Mouse (Mus musculus) hindbrain, embryonic 10.5 days (tissue): ENCODE measurements around the gene Sh2b1. TPM values are rescaled to one million over a fixed set of nuclear protein-coding genes. Genes with fewer than 3 reads are reported as not detected.
A peak's percentile ranks its signal among the peaks of the same experiment; 100 is the strongest.

Source experiments
- DNase-seq: peaks from one replicate; pipeline ENCODE4 v3.0.0-alpha.2; 2017; ENCODE audit warnings: low spot score
- H3K27ac ChIP-seq: fragments of 300-500 bp; sonication (generic); 2 replicates; pipeline ENCODE4 v1.5.1; 2016; ENCODE audit warnings: mild to moderate bottlenecking, moderate library complexity
- H3K27me3 ChIP-seq: fragments of 300-500 bp; sonication (generic); 2 replicates; pipeline ENCODE4 v1.6.1; 2016; ENCODE audit warnings: mild to moderate bottlenecking; ENCODE audit not compliant: poor library complexity, insufficient read depth, severe bottlenecking
- H3K36me3 ChIP-seq: fragments of 300-500 bp; sonication (generic); 2 replicates; pipeline ENCODE4 v1.6.1; 2016; ENCODE audit warnings: mild to moderate bottlenecking, moderate library complexity
- H3K4me1 ChIP-seq: fragments of 300-500 bp; sonication (generic); replicated peaks from 2 replicates; pipeline ENCODE4 v1.6.1; 2016; ENCODE audit warnings: mild to moderate bottlenecking
- H3K4me3 ChIP-seq: fragments of 300-500 bp; sonication (generic); 2 replicates; pipeline ENCODE4 v1.5.1; 2016; ENCODE audit warnings: mild to moderate bottlenecking, moderate library complexity
- H3K9me3 ChIP-seq: fragments of 300-500 bp; sonication (generic); 2 replicates; pipeline ENCODE4 v1.6.1; 2016; ENCODE audit warnings: mild to moderate bottlenecking, moderate library complexity
- WGBS: fragments of 180-500 bp; shearing (Covaris S2); methylation state at CpG from one replicate; pipeline ENCODE4 v1.1.7; 2016; 5-methylcytosine and 5-hydroxymethylcytosine counted together
- polyA plus RNA-seq: library from polyadenylated mRNA; unstranded; fragments of >200 nt; fragmentation: Nextera tagmentation; extraction: Ambion mirVana; gene quantifications from 2 replicates; pipeline ENCODE4 v1.2.1, GENCODE M21; 2016

Sh2b1 gene
- polyA plus RNA-seq, 1 experiment from 2014 or later, result 61.0 TPM

DNA sequence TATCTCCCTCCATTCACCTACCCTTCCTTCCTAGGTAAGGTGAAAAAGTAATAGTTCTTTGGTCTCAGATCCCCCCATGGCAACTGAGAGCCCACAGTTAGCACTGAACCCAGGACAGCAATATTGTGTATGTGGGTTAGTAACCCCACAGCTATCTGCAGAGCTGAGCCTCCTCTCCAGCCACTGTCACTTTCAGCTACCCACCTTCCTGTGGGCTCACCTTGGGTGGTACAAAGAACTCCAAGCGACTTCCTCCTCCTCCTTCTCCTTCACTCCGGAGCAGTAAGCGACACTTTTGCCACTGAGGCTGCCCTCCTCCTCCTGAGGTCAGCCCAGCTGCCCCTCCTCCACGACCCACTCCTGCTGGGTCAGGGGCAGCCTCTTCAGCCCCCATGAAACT is 3.4 kb downstream of the Sh2b1 start:
- Histone ChIP-seq H3K4me3 (no peak overlapping the region), H3K27ac (no peak overlapping the region), H3K36me3 (peaks cover 66% of the 10 kb centered on the region), H3K9me3 (no peaks in the 10 kb centered on the region), H3K27me3 (no peaks in the 10 kb centered on the region), H3K4me1 (peaks cover 26% of the 10 kb centered on the region)
- 81% methylated on average over 4 of the region's 4 CpGs for WGBS
- DNase-seq, result no peak

DNA sequence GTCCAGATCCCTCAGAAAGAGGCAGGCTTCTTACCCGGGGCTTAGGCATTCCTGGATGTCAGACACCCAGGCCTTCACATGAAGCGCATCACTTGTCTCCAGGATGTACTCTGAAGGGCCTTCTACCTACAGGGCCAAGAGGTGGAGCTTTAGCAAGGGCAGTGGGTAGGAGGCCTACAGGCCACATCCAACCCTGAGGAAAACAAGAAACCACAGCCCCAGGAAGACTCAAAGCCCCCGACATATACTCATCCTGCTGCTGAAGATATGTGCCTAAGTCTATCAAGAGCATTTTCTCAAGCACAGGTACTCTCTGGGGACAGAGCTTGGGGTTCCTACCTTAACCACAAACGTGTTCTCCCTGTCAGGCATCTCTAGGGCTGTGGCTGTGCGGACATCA is 3.9 kb downstream of the Sh2b1 start:
- H3K27me3 ChIP-seq, result no peaks in the 10 kb centered on the region
- WGBS, result 90% methylated on average over 5 of the region's 5 CpGs
- peaks cover 71% of the 10 kb centered on the region for H3K36me3 ChIP-seq

DNA sequence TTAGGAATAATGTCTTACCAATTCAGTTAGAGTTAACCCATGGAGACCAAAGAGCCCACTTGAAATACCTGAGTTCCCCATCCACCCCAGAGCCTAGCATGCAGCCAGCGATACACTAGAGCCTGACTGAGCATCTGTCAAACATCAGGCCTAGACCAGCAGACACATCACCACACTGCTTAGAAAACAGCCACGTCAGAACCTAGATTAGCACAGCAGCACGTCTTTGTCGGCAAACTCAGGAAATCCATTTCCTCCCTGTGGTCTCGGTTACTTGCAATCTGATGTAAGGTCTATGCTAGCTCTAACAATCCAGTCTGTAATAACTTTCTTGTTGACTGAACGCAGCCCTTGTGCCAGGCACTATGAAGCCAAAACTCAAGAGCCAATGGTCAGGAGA is 5.1 kb downstream of the Sh2b1 start:
- H3K4me3 ChIP-seq, result no peak overlapping the region
- peaks cover 81% of the 10 kb centered on the region for H3K36me3 ChIP-seq
- DNase-seq, result no peak
- H3K9me3 ChIP-seq, result no peaks in the 10 kb centered on the region
- 90% methylated on average over 6 of the region's 6 CpGs for WGBS
- H3K27ac ChIP-seq, result no peak overlapping the region
- H3K27me3 ChIP-seq, result no peaks in the 10 kb centered on the region
- H3K4me1 ChIP-seq, result peaks cover 28% of the 10 kb centered on the region

More for the DNA sequence above, 3.9 kb downstream of the Sh2b1 start:
- no peak for DNase-seq
- H3K27ac ChIP-seq, result no peak overlapping the region
- no peak overlapping the region for H3K4me3 ChIP-seq
- peaks cover 27% of the 10 kb centered on the region for H3K4me1 ChIP-seq
- no peaks in the 10 kb centered on the region for H3K9me3 ChIP-seq

DNA sequence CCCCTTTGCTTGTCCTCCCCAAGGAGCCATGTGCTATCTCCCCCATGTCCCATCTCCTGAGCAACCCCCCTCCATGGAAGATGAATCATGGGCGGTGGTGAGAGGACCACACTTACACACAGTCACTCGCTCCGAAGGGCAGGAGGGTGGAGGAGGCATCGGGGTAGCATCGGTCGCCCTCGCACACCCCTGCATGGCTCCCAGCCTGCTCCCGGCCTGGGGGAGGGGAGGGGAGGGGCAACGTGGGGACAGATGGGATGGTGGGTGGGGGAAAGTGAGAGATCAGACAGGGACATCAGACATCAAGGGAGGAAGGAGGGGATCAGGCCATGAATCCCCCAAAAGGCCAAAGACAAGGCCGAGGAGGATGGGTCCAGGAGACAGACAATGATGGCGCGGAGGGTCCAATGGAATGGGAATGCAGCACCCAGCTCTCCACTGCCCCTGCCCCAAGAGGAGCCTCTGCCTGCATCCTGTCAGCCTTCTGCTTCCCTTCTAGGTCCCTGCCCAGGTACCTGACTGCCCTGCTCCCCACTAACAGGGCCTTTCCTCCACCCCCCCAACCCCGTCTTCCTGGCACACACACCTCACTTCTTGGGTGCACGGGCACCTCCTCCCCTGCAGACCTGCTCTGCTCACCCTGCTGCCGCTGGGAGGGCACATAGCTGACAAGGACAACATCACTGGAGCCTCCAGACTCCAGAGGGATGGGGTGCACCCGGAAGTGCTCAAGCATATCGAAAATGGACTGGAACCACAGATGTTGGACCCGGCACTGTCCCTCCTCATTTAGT is 7.2 kb downstream of the Sh2b1 start:
- no peaks in the 10 kb centered on the region for H3K9me3 ChIP-seq
- H3K4me1 ChIP-seq, result peaks cover 32% of the 10 kb centered on the region
- H3K27ac ChIP-seq, result no peak overlapping the region
- 92% methylated on average over 18 of the region's 18 CpGs for WGBS
- DNase-seq, result no peak
- H3K27me3 ChIP-seq, result no peaks in the 10 kb centered on the region
- H3K36me3 ChIP-seq, result peaks cover 77% of the 10 kb centered on the region
- no peak overlapping the region for H3K4me3 ChIP-seq

DNA sequence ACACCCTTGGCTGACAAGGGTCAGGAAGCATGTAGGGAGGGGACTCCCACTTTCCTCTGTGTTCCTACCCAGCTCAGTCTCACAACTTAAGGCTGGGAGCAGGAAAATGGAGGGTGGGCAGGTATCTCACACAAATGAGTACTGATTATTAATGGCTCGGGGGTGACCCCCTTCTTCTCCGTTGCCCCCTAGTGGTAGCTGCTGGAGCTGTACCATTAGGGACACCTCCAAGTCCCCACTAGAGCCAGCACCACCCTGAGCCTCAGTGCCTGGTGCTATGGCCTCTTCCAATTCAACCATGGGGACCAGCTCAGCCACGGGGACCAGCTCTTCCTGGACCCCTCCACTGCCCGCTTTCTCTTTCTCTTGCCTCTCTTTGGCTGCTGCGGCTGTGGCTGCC is 8.0 kb downstream of the Sh2b1 start:
- Histone ChIP-seq H3K4me1 (peaks cover 39% of the 10 kb centered on the region), H3K4me3 (no peak overlapping the region), H3K27me3 (no peaks in the 10 kb centered on the region), H3K27ac (no peak overlapping the region), H3K36me3 (peaks cover 70% of the 10 kb centered on the region), H3K9me3 (no peaks in the 10 kb centered on the region)
- WGBS, result 68% methylated on average over 5 of the region's 5 CpGs
- peak; percentile 40 for DNase-seq

DNA sequence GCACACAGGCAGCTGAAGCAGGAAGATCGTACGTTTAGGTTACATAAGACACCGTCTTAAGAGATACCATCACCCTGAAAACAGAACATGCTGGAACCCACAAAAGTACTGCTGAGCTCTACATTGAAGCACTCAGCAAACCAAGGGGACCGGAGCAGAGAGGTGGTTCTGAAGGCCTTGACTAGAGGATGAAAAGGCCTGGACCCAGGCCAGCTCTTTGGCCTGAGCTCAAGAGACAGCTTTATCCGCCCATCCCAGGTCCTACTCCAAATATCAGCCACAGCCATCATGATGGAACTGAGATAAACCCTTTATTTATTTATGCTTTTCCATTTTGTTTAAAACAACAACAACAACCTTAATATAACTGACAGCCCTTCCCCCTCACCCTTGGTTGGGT is 8.5 kb downstream of the Sh2b1 start:
- Histone ChIP-seq H3K4me3 (no peak overlapping the region), H3K36me3 (peaks cover 64% of the 10 kb centered on the region), H3K9me3 (no peaks in the 10 kb centered on the region), H3K4me1 (peaks cover 44% of the 10 kb centered on the region), H3K27me3 (no peaks in the 10 kb centered on the region), H3K27ac (no peak overlapping the region)
- WGBS, result 95% methylated on average over 5 of the region's 5 CpGs
- DNase-seq, result no peak

DNA sequence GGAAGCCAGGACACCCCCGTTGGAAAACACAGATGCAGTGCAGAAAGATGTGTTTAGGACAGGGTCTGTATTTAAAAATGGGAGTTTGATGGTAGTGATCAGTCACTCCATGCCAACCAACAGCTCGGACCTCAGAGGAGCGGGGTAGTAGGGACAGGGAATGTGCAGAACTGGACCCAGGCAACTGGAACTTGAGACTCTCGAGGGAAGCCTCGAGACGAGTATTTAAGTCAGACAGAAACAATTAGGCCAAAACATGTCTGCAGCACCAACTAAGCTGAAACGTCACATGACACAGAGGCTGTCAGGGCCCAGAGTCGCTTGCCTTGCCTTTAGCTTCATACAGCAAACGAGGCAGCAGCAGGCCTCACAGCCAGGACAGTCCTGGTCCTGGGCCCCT is 9.1 kb downstream of the Sh2b1 start:
- DNase-seq, result no peak
- Histone ChIP-seq H3K27me3 (no peaks in the 10 kb centered on the region; the same call in 1 of the 2 replicates), H3K4me1 (peaks cover 48% of the 10 kb centered on the region), H3K4me3 (no peak overlapping the region), H3K36me3 (peaks cover 58% of the 10 kb centered on the region), H3K27ac (no peak overlapping the region), H3K9me3 (no peaks in the 10 kb centered on the region)
- WGBS, result 72% methylated on average over 9 of the region's 9 CpGs

DNA sequence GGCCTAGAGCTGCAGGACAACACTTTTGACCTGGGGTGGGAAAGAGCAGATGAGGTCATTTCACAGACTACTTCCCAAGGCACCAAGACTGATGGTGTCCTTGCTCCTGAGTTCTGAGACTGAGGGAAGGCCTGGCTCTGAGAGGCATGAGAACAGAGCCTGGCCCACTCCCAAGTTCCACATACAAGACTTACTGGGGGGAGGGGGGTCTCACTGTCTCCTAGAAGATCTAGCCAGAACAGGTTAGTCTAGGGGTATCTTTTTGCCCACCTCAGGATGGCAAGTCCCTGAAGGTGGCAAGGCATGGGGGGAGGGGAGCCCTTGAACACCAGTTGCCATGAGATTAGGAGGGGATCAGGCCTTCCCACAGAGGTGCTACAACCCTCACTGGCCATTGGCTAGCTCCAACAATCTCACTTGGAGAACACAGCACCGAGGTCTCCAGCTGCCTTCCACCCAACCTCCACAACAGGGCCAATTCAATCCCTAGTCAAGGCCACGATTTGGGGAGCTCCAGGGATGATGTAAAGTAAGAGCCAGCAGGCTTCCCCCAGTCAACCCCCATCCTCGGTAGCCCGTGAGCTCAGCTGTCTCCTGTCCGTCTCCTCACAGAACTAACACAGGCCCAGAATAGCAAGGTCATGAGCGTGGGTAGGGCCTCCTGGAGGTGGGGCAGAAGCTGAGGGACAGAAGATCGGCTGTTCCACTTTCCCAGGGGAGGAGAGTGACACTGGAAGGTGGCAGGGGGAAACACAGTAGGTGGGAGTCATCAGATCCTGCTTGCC is 9.8 kb downstream of the Sh2b1 start:
- Histone ChIP-seq H3K4me3 (no peak overlapping the region), H3K9me3 (no peaks in the 10 kb centered on the region), H3K27ac (no peak overlapping the region), H3K36me3 (peaks cover 51% of the 10 kb centered on the region), H3K4me1 (peaks cover 55% of the 10 kb centered on the region), H3K27me3 (peaks cover 6% of the 10 kb centered on the region; the same call in 1 of the 2 replicates)
- no peak for DNase-seq
- whole genome bisulfite sequencing, result 50% methylated on average over 7 of the region's 7 CpGs

DNA sequence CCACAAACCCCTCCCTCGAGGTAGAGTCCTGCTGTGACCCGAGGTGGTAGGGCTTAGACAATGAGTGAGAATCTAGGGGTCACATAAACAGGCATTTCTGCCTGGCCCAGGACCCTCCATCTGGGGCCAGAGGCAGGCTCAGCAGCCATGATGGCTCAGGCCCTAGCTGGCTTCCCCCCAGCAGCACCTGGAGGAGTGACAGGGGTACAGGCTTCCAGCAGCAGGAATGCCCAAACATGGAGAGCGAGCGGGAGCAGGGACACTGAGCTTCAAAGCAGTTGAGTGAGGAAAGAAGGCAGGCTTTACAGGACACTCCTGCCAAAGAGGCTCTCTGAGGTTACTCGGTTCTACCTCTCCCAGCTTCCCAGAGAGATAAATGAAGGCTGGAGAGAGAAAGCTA is 10.4 kb downstream of the Sh2b1 start:
- Histone ChIP-seq H3K9me3 (no peaks in the 10 kb centered on the region), H3K36me3 (peaks cover 45% of the 10 kb centered on the region), H3K27me3 (peaks cover 6% of the 10 kb centered on the region; the same call in 1 of the 2 replicates), H3K4me1 (peaks cover 56% of the 10 kb centered on the region), H3K4me3 (no peak overlapping the region), H3K27ac (no peak overlapping the region)
- DNase-seq, result no peak
- 41% methylated on average over 5 of the region's 5 CpGs for WGBS

DNA sequence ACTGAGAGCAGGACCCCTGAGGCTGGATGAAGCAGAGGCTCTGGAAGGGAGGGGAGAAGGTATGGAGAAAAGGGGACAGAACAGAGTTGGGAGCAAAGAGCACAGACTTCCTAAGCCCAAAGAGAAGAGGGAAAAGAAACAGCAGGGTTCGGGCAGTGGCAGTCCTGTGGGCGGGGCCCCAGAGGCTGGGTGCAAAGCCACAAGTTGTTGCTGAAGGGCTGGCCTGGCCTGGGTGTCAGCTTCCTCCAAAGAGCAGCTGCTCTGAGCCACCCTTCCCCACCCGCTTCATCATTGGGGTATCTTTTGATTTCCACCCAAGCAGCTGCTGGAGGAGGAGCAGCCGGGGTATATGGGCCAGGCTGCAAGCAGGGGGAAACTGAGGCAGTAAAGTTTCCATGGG is 11.1 kb downstream of the Sh2b1 start:
- no peak overlapping the region for H3K4me3 ChIP-seq
- WGBS, result 70% methylated on average over 4 of the region's 4 CpGs
- peaks cover 56% of the 10 kb centered on the region for H3K4me1 ChIP-seq
- no peak for DNase-seq
- peaks cover 38% of the 10 kb centered on the region for H3K36me3 ChIP-seq
- H3K27me3 ChIP-seq, result peaks cover 6% of the 10 kb centered on the region; the same call in 1 of the 2 replicates
- H3K9me3 ChIP-seq, result no peaks in the 10 kb centered on the region
- H3K27ac ChIP-seq, result no peak overlapping the region; the same call in 1 of the 2 replicates

DNA sequence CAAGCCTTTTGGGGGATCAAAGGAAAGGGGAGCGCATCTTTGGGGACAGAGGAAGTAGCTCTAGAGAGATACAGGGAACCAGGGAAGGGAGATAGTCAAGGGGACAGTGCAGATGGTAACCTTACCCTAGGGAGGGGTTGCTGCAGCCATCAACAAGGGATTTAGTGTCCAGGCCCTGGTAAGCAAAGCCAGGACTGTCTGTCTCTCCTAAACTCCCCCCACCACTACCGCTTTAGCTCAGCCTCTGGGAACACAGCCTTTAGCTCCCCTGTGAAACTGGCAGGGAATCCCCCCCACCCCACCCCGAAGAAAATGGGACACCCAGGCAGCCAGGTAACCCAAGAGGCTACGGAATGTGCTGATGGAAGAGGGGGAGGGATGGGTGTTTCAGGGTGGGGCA is 11.7 kb downstream of the Sh2b1 start:
- 55% methylated on average over 4 of the region's 4 CpGs for WGBS

DNA sequence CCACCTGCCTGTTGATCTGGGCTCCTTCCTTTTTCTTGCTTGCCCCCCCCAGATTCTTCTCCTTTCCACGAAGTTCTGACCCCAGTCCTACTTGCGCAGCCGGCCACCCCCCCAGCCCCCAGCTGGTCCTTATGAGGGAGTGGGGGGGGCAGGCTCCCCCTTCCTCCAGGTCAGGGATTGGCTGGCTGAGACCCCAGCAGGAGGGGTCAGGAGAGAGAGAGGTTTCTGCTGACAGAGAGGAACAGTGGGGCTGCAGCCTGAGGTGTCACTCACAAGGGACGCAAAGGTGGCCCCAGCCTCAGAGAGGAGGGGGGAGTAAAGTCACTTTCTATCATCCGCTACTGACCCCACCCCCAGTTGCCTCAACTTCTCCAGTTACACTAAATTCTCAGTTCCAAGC is 12.2 kb downstream of the Sh2b1 start, which contains the start of gene Atp2a1:
Atp2a1 (minus strand) TSS at position 105 of the 400 bp plus-strand sequence.
- peaks cover 6% of the 10 kb centered on the region; the same call in 1 of the 2 replicates for H3K27me3 ChIP-seq
- peaks cover 27% of the 10 kb centered on the region for H3K36me3 ChIP-seq
- H3K4me3 ChIP-seq, result no peak within 1 kb of the TSS
- H3K27ac ChIP-seq, result no peak within 1 kb of the TSS; the same call in 1 of the 2 replicates
- no peaks in the 10 kb centered on the region for H3K9me3 ChIP-seq
- 41% methylated on average over 5 of the region's 5 CpGs for WGBS
- no peak for DNase-seq
- H3K4me1 ChIP-seq, result peaks cover 65% of the 10 kb centered on the region

More for the DNA sequence above, 11.7 kb downstream of the Sh2b1 start:
- DNase-seq, result no peak
- peaks cover 61% of the 10 kb centered on the region for H3K4me1 ChIP-seq
- H3K27ac ChIP-seq, result no peak overlapping the region; the same call in 1 of the 2 replicates
- H3K4me3 ChIP-seq, result no peak overlapping the region
- peaks cover 6% of the 10 kb centered on the region; the same call in 1 of the 2 replicates for H3K27me3 ChIP-seq
- H3K36me3 ChIP-seq, result peaks cover 32% of the 10 kb centered on the region
- no peaks in the 10 kb centered on the region for H3K9me3 ChIP-seq

DNA sequence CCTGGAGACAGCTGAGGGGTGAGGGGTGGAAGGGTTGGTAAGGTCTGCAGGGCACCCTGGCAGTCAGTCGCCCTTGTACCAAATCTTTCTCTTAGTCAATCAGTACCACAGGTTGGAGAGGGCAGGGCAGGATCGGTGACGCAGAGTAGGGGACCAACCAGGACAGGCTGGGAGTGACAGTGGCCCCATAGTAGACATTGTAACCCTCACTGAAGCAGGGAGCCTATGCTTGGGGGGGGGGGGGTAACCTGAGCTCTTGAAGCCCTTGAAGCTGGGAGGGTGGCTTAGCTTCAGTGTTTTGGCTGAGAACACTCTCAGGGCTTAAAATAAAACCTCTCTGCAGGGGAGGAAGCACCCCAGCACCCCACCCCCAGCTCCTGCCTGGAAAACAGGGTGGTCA is 13.6 kb downstream of the Sh2b1 start:
- H3K4me1 ChIP-seq, result peaks cover 65% of the 10 kb centered on the region
- H3K36me3 ChIP-seq, result peaks cover 13% of the 10 kb centered on the region
- 69% methylated on average over 3 of the region's 3 CpGs for WGBS
- DNase-seq, result no peak
- H3K27ac ChIP-seq, result peak overlapping the region; percentile 17; the same call in 1 of the 2 replicates
- peaks cover 6% of the 10 kb centered on the region; the same call in 1 of the 2 replicates for H3K27me3 ChIP-seq
- no peak overlapping the region for H3K4me3 ChIP-seq
- H3K9me3 ChIP-seq, result no peaks in the 10 kb centered on the region
